Mouse (Mus musculus) E14TG2a.4 (cell line): ENCODE measurements around the gene Tanc2.

ENCODE experiments used
- H3K27me3 ChIP-seq: 2 replicates; pipeline ENCODE4 v1.6.1; 2014; ENCODE audit warnings: low read length, control low read depth; ENCODE audit not compliant: insufficient read depth
- H3K36me3 ChIP-seq: 2 replicates; pipeline ENCODE4 v1.6.1; 2014; ENCODE audit warnings: low read length, control low read depth; ENCODE audit not compliant: insufficient read depth
- H3K4me1 ChIP-seq: replicated peaks from 2 replicates; pipeline ENCODE4 v1.6.1; 2014; ENCODE audit warnings: low read depth, low read length, control low read depth
- H3K4me3 ChIP-seq: replicated peaks from 2 replicates; pipeline ENCODE4 v1.5.1; 2014; ENCODE audit warnings: mild to moderate bottlenecking, low read length
- H3K9me3 ChIP-seq: 2 replicates; pipeline ENCODE4 v1.6.1; 2014; ENCODE audit warnings: low read length, control low read depth
- CTCF ChIP-seq: conservative IDR thresholded peaks from 2 replicates; pipeline ENCODE4 v1.5.1; 2014; ENCODE audit warnings: low read length
- NANOG ChIP-seq: IDR thresholded peaks from 2 replicates; pipeline ENCODE4 v1.6.1; 2014; ENCODE audit warnings: borderline replicate concordance, low read length, mixed read lengths
- POU5F1 ChIP-seq: IDR thresholded peaks from 2 replicates; pipeline ENCODE4 v1.6.1; 2014; ENCODE audit warnings: low read length, borderline replicate concordance

Tanc2 gene

GRCm38 (mm10) chr11:105928171-105928570 lies 338.4 kb downstream of the Tanc2 start:
- Histone ChIP-seq H3K27me3 (peaks cover 12% of the 10 kb centered on the region; the same call in 1 of the 2 replicates), H3K9me3 (no peaks in the 10 kb centered on the region), H3K4me3 (no peak overlapping the region), H3K36me3 (peaks cover 1% of the 10 kb centered on the region; the same call in 1 of the 2 replicates), H3K4me1 (peaks cover 7% of the 10 kb centered on the region; the same call in 1 of the 2 replicates)
- no peak for TF ChIP-seq NANOG
- no peak for TF ChIP-seq CTCF
- no peak for TF ChIP-seq POU5F1

GRCm38 (mm10) chr11:105931380-105931779 lies 341.6 kb downstream of the Tanc2 start:
- H3K4me1 ChIP-seq: peaks cover 23% of the 10 kb centered on the region
- TF ChIP-seq CTCF (no peak), POU5F1 (no peak), NANOG (no peak)
- no peaks in the 10 kb centered on the region for H3K9me3 ChIP-seq
- H3K27me3 ChIP-seq: peaks cover 10% of the 10 kb centered on the region; the same call in 1 of the 2 replicates
- no peak overlapping the region for H3K4me3 ChIP-seq
- peaks cover 25% of the 10 kb centered on the region for H3K36me3 ChIP-seq

GRCm38 (mm10) chr11:105933746-105934145 lies 344.0 kb downstream of the Tanc2 start:
- Histone ChIP-seq H3K4me1 (peaks cover 26% of the 10 kb centered on the region), H3K4me3 (no peak overlapping the region), H3K9me3 (no peaks in the 10 kb centered on the region), H3K27me3 (peaks cover 7% of the 10 kb centered on the region; the same call in 1 of the 2 replicates), H3K36me3 (peaks cover 26% of the 10 kb centered on the region)
- TF ChIP-seq CTCF (no peak), POU5F1 (no peak), NANOG (no peak)

- Histone ChIP-seq H3K4me3 (no peak overlapping the region; the same call in 1 of the 2 replicates), H3K9me3 (no peaks in the 10 kb centered on the region), H3K4me1 (peaks cover 31% of the 10 kb centered on the region), H3K27me3 (peaks cover 7% of the 10 kb centered on the region; the same call in 1 of the 2 replicates), H3K36me3 (peaks cover 26% of the 10 kb centered on the region)
- TF ChIP-seq NANOG (no peak), CTCF (no peak), POU5F1 (no peak)
Observed at GRCm38 (mm10) chr11:105934303-105934711, 344.5 kb downstream of the Tanc2 start.

GRCm38 (mm10) chr11:105934816-105935215 lies 345.0 kb downstream of the Tanc2 start:
- TF ChIP-seq CTCF (no peak), NANOG (no peak), POU5F1 (no peak)
- H3K27me3 ChIP-seq: peaks cover 8% of the 10 kb centered on the region; the same call in 1 of the 2 replicates
- H3K36me3 ChIP-seq: peaks cover 26% of the 10 kb centered on the region
- H3K9me3 ChIP-seq: no peaks in the 10 kb centered on the region
- H3K4me1 ChIP-seq: peaks cover 36% of the 10 kb centered on the region
- H3K4me3 ChIP-seq: peak overlapping the region; percentile 20; the same call in 1 of the 2 replicates

GRCm38 (mm10) chr11:105935496-105935895 lies 345.7 kb downstream of the Tanc2 start:
- Histone ChIP-seq H3K4me1 (peaks cover 41% of the 10 kb centered on the region), H3K27me3 (peaks cover 14% of the 10 kb centered on the region; the same call in 1 of the 2 replicates), H3K36me3 (peaks cover 26% of the 10 kb centered on the region), H3K9me3 (no peaks in the 10 kb centered on the region), H3K4me3 (no peak overlapping the region)
- TF ChIP-seq NANOG: no peak
- TF ChIP-seq POU5F1: no peak
- no peak for TF ChIP-seq CTCF

GRCm38 (mm10) chr11:105936200-105936599 lies 346.4 kb downstream of the Tanc2 start:
- Histone ChIP-seq H3K36me3 (peaks cover 26% of the 10 kb centered on the region), H3K9me3 (no peaks in the 10 kb centered on the region), H3K27me3 (peaks cover 14% of the 10 kb centered on the region; the same call in 1 of the 2 replicates), H3K4me3 (no peak overlapping the region), H3K4me1 (peaks cover 41% of the 10 kb centered on the region)
- no peak for TF ChIP-seq POU5F1

- Histone ChIP-seq H3K4me1 (peaks cover 41% of the 10 kb centered on the region), H3K27me3 (peaks cover 15% of the 10 kb centered on the region; the same call in 1 of the 2 replicates), H3K9me3 (no peaks in the 10 kb centered on the region), H3K36me3 (peaks cover 26% of the 10 kb centered on the region), H3K4me3 (no peak overlapping the region)
- TF ChIP-seq CTCF: no peak
- no peak for TF ChIP-seq NANOG
- TF ChIP-seq POU5F1: no peak
Observed at GRCm38 (mm10) chr11:105936974-105937373, 347.2 kb downstream of the Tanc2 start.

- Histone ChIP-seq H3K9me3 (no peaks in the 10 kb centered on the region), H3K4me3 (peak overlapping the region; percentile 62; the same call in 1 of the 2 replicates), H3K27me3 (peaks cover 21% of the 10 kb centered on the region), H3K4me1 (peaks cover 54% of the 10 kb centered on the region), H3K36me3 (peaks cover 19% of the 10 kb centered on the region)
- TF ChIP-seq NANOG (no peak), CTCF (no peak), POU5F1 (no peak)
Observed at GRCm38 (mm10) chr11:105938771-105939170, 349.0 kb downstream of the Tanc2 start.
